Mouse (Mus musculus): Measurements from ENCODE around the gene Mroh7. TPM values are rescaled to one million over a fixed set of nuclear protein-coding genes. Genes with fewer than 3 reads are reported as not detected.
"Not testable (repeated sequence)": the region's sequence is repeated elsewhere in the genome, so short reads cannot be mapped to it uniquely, and the experiment has no call there.

Mroh7 gene
- polyA plus RNA-seq (2015; fragmentation: Nextera tagmentation; extraction: Ambion mirVana): 0.16 and 0.38 TPM in 2 replicates

GRCm38 (mm10) chr4:106730814-106731213 is at the start of gene Mroh7:
Mroh7 (minus strand) TSS chr4:106730925.
- no peak within 1 kb of the TSS for H3K4me3 ChIP-seq (replicated peaks)
- no peak within 1 kb of the TSS for H3K4me2 ChIP-seq (replicated peaks)
- no peaks in the 10 kb centered on the region for H3K9me3 ChIP-seq
- 69% methylated on average over 7 of the region's 7 CpGs for WGBS
- no peaks in the 10 kb centered on the region for H3K27me3 ChIP-seq (replicated peaks)
- H3K9ac ChIP-seq: no peak within 1 kb of the TSS
- no peak within 1 kb of the TSS for H3K27ac ChIP-seq
- no peaks in the 10 kb centered on the region for H3K36me3 ChIP-seq
- peak; percentile 55 for ATAC-seq
- no peaks in the 10 kb centered on the region for H3K4me1 ChIP-seq (replicated peaks)

- WGBS: 45% methylated on average over 3 of the region's 3 CpGs
- Histone ChIP-seq H3K4me1 (replicated peaks) (peaks cover 17% of the 10 kb centered on the region), H3K4me2 (replicated peaks) (no peak overlapping the region), H3K9me3 (no peaks in the 10 kb centered on the region), H3K27me3 (replicated peaks) (no peaks in the 10 kb centered on the region), H3K9ac (no peak overlapping the region), H3K27ac (no peak overlapping the region), H3K36me3 (no peaks in the 10 kb centered on the region), H3K4me3 (replicated peaks) (no peak overlapping the region)
- ATAC-seq: no peak
Observed at GRCm38 (mm10) chr4:106780045-106780444, 49.3 kb upstream of the Mroh7 start.

- no peaks in the 10 kb centered on the region for H3K36me3 ChIP-seq
- H3K27ac ChIP-seq: peak overlapping the region; percentile 81
- no peak overlapping the region for H3K4me3 ChIP-seq (replicated peaks)
- 42% methylated on average over 5 of the region's 5 CpGs for WGBS
- no peak overlapping the region for H3K4me2 ChIP-seq (replicated peaks)
- H3K27me3 ChIP-seq (replicated peaks): no peaks in the 10 kb centered on the region
- H3K9me3 ChIP-seq: no peaks in the 10 kb centered on the region
- ATAC-seq: peak; percentile 95
- no peak overlapping the region for H3K9ac ChIP-seq
- peaks cover 16% of the 10 kb centered on the region for H3K4me1 ChIP-seq (replicated peaks)
Observed at GRCm38 (mm10) chr4:106778116-106778788, 47.5 kb upstream of the Mroh7 start.

- ATAC-seq: no peak
Observed at GRCm38 (mm10) chr4:106776998-106777397, 46.3 kb upstream of the Mroh7 start.

GRCm38 (mm10) chr4:106775767-106776166 is 45.0 kb upstream of the Mroh7 start:
- not testable (repeated sequence) for H3K27ac ChIP-seq, H3K9me3 ChIP-seq
- WGBS: 85% methylated on average over 6 of the region's 6 CpGs

More at GRCm38 (mm10) chr4:106776998-106777397, 46.3 kb upstream of the Mroh7 start:
- no peak overlapping the region for H3K9ac ChIP-seq
- H3K4me3 ChIP-seq (replicated peaks): no peak overlapping the region
- no peaks in the 10 kb centered on the region for H3K36me3 ChIP-seq
- H3K27me3 ChIP-seq (replicated peaks): no peaks in the 10 kb centered on the region
- WGBS: 43% methylated on average over 3 of the region's 3 CpGs
- no peaks in the 10 kb centered on the region for H3K9me3 ChIP-seq
- H3K4me2 ChIP-seq (replicated peaks): no peak overlapping the region
- H3K4me1 ChIP-seq (replicated peaks): peaks cover 15% of the 10 kb centered on the region
- no peak overlapping the region for H3K27ac ChIP-seq

GRCm38 (mm10) chr4:106772558-106772957 is 41.8 kb upstream of the Mroh7 start:
- Histone ChIP-seq H3K4me3 (replicated peaks) (no peak overlapping the region), H3K36me3 (no peaks in the 10 kb centered on the region), H3K27ac (no peak overlapping the region), H3K4me1 (replicated peaks) (no peaks in the 10 kb centered on the region; the same call in 1 of the 2 replicates), H3K4me2 (replicated peaks) (no peak overlapping the region), H3K27me3 (replicated peaks) (no peaks in the 10 kb centered on the region), H3K9me3 (no peaks in the 10 kb centered on the region), H3K9ac (no peak overlapping the region)
- 85% methylated on average over 1 of the region's 1 CpGs for WGBS
- peak; percentile 76 for ATAC-seq

More at GRCm38 (mm10) chr4:106775767-106776166, 45.0 kb upstream of the Mroh7 start:
- not testable (repeated sequence) for H3K36me3 ChIP-seq; H3K9ac ChIP-seq; H3K4me2 ChIP-seq (replicated peaks); H3K27me3 ChIP-seq (replicated peaks); ATAC-seq; H3K4me3 ChIP-seq (replicated peaks)
- peaks cover 15% of the 10 kb centered on the region for H3K4me1 ChIP-seq (replicated peaks)

- Histone ChIP-seq H3K4me3 (replicated peaks) (no peak overlapping the region), H3K36me3 (no peaks in the 10 kb centered on the region), H3K4me1 (replicated peaks) (no peaks in the 10 kb centered on the region; the same call in 1 of the 2 replicates), H3K27me3 (replicated peaks) (no peaks in the 10 kb centered on the region), H3K9me3 (no peaks in the 10 kb centered on the region), H3K27ac (no peak overlapping the region), H3K9ac (no peak overlapping the region), H3K4me2 (replicated peaks) (no peak overlapping the region)
- ATAC-seq: no peak
- WGBS: 86% methylated on average over 2 of the region's 2 CpGs
Observed at GRCm38 (mm10) chr4:106769306-106769705, 38.6 kb upstream of the Mroh7 start.

- Histone ChIP-seq H3K9me3 (no peaks in the 10 kb centered on the region), H3K4me2 (replicated peaks) (no peak overlapping the region), H3K9ac (no peak overlapping the region), H3K27me3 (replicated peaks) (no peaks in the 10 kb centered on the region), H3K4me3 (replicated peaks) (no peak overlapping the region), H3K27ac (no peak overlapping the region), H3K36me3 (no peaks in the 10 kb centered on the region), H3K4me1 (replicated peaks) (no peaks in the 10 kb centered on the region)
- ATAC-seq: no peak
- WGBS: 79% methylated on average over 7 of the region's 7 CpGs
Observed at GRCm38 (mm10) chr4:106764166-106764565, 33.4 kb upstream of the Mroh7 start.

GRCm38 (mm10) chr4:106751726-106752125 is 21.0 kb upstream of the Mroh7 start:
- Histone ChIP-seq H3K4me1 (replicated peaks) (peaks cover 9% of the 10 kb centered on the region), H3K4me3 (replicated peaks) (no peak overlapping the region), H3K27me3 (replicated peaks) (no peaks in the 10 kb centered on the region), H3K4me2 (replicated peaks) (no peak overlapping the region), H3K9ac (no peak overlapping the region), H3K27ac (no peak overlapping the region), H3K36me3 (no peaks in the 10 kb centered on the region), H3K9me3 (no peaks in the 10 kb centered on the region)
- ATAC-seq: no peak
- WGBS: 89% methylated on average over 6 of the region's 6 CpGs

GRCm38 (mm10) chr4:106749699-106750098 is 19.0 kb upstream of the Mroh7 start:
- Histone ChIP-seq H3K27me3 (replicated peaks) (no peaks in the 10 kb centered on the region), H3K9ac (no peak overlapping the region), H3K36me3 (no peaks in the 10 kb centered on the region), H3K4me1 (replicated peaks) (peaks cover 9% of the 10 kb centered on the region), H3K4me3 (replicated peaks) (no peak overlapping the region), H3K9me3 (no peaks in the 10 kb centered on the region), H3K27ac (no peak overlapping the region), H3K4me2 (replicated peaks) (peak overlapping the region; percentile 48)
- peak; percentile 89 for ATAC-seq
- WGBS: 8% methylated on average over 7 of the region's 7 CpGs

GRCm38 (mm10) chr4:106747001-106747580 is 16.4 kb upstream of the Mroh7 start:
- no peaks in the 10 kb centered on the region for H3K36me3 ChIP-seq
- H3K4me1 ChIP-seq (replicated peaks): peaks cover 9% of the 10 kb centered on the region
- H3K9ac ChIP-seq: no peak overlapping the region
- no peak overlapping the region for H3K4me2 ChIP-seq (replicated peaks)
- H3K4me3 ChIP-seq (replicated peaks): no peak overlapping the region
- no peaks in the 10 kb centered on the region for H3K27me3 ChIP-seq (replicated peaks)
- H3K27ac ChIP-seq: no peak overlapping the region
- ATAC-seq: no peak
- WGBS: 95% methylated on average over 1 of the region's 1 CpGs
- no peaks in the 10 kb centered on the region for H3K9me3 ChIP-seq

- no peak for ATAC-seq
- Histone ChIP-seq H3K27me3 (replicated peaks) (no peaks in the 10 kb centered on the region), H3K4me3 (replicated peaks) (no peak overlapping the region), H3K9me3 (no peaks in the 10 kb centered on the region), H3K27ac (no peak overlapping the region), H3K36me3 (no peaks in the 10 kb centered on the region), H3K4me2 (replicated peaks) (no peak overlapping the region), H3K9ac (no peak overlapping the region), H3K4me1 (replicated peaks) (peaks cover 9% of the 10 kb centered on the region)
- 80% methylated on average over 7 of the region's 7 CpGs for WGBS
Observed at GRCm38 (mm10) chr4:106745862-106746261, 15.1 kb upstream of the Mroh7 start.

GRCm38 (mm10) chr4:106737904-106738303 is 7.2 kb upstream of the Mroh7 start:
- H3K4me1 ChIP-seq (replicated peaks): no peaks in the 10 kb centered on the region

More at GRCm38 (mm10) chr4:106737904-106738303, 7.2 kb upstream of the Mroh7 start:
- Histone ChIP-seq H3K4me3 (replicated peaks) (no peak overlapping the region), H3K27me3 (replicated peaks) (no peaks in the 10 kb centered on the region), H3K36me3 (no peaks in the 10 kb centered on the region), H3K9me3 (no peaks in the 10 kb centered on the region), H3K4me2 (replicated peaks) (no peak overlapping the region), H3K9ac (no peak overlapping the region), H3K27ac (no peak overlapping the region)
- 52% methylated on average over 3 of the region's 3 CpGs for WGBS
- no peak for ATAC-seq
